Mouse (Mus musculus) embryonic fibroblast, embryonic 13.5 days (primary cell): ENCODE measurements around the gene 4930469K13Rik.

Source experiments
- CTCF ChIP-seq: IDR thresholded peaks from 2 replicates; pipeline ENCODE4 v1.5.1; 2011; ENCODE audit warnings: mild to moderate bottlenecking, control low read depth, low read length, moderate library complexity, borderline replicate concordance; ENCODE audit not compliant: insufficient read depth
- POLR2A ChIP-seq: IDR thresholded peaks from 2 replicates; pipeline ENCODE4 v1.6.1; 2011; ENCODE audit warnings: low read depth, mild to moderate bottlenecking, control low read depth, low read length, moderate library complexity

DNA sequence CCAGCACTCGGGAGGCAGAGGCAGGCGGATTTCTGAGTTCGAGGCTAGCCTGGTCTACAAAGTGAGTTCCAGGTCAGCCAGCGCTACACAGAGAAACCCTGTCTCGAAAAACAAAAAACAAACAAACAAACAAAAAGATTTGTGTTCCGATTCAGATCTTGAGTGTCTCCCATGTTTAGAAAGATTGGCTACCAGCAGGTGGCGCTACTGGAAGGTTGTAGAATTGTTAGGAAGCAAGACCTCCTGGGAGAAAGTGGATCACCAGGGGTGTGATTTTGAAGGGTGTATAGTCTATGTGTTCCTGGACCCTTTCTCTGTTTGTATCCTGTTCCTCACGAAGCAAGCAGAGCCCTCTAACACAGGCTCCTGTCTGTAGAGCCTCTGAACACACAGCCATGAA, 139.6 kb downstream of the 4930469K13Rik start:
- TF ChIP-seq CTCF = no peak
- no peak for TF ChIP-seq POLR2A
